Mouse (Mus musculus) bone marrow macrophage, adult 2 months (primary cell): Measurements from ENCODE around the gene Lmtk3. TPM values are rescaled to one million over a fixed set of nuclear protein-coding genes. Genes with fewer than 3 reads are reported as not detected.

ENCODE experiments used
- H3K27ac ChIP-seq: 2 replicates; pipeline ENCODE4 v1.5.1; 2012; ENCODE audit warnings: low read depth, low read length; ENCODE audit not compliant: insufficient read depth
- H3K4me1 ChIP-seq: 2 replicates; pipeline ENCODE4 v1.6.1; 2012; ENCODE audit warnings: low read length; ENCODE audit not compliant: control insufficient read depth, insufficient read depth
- H3K4me3 ChIP-seq: 2 replicates; pipeline ENCODE4 v1.5.1; 2012; ENCODE audit warnings: mild to moderate bottlenecking, low read length, moderate library complexity; ENCODE audit not compliant: insufficient read depth
- CTCF ChIP-seq: IDR thresholded peaks from 2 replicates; pipeline ENCODE4 v1.5.1; 2012; ENCODE audit warnings: low read depth, mild to moderate bottlenecking, low read length, moderate library complexity
- POLR2A ChIP-seq: IDR thresholded peaks from 2 replicates; pipeline ENCODE4 v1.6.1; 2012; ENCODE audit warnings: mild to moderate bottlenecking, low read depth, low read length, borderline replicate concordance
- polyA plus RNA-seq: library from polyadenylated mRNA; stranded (reverse); fragments of >200 nt; gene quantifications from 2 replicates; pipeline ENCODE4 v1.2.4, GENCODE M21; 2012; ENCODE audit not compliant: missing spikeins, insufficient read depth, insufficient read length

The Lmtk3 gene
- polyA plus RNA-seq, 1 experiment = not detected

DNA sequence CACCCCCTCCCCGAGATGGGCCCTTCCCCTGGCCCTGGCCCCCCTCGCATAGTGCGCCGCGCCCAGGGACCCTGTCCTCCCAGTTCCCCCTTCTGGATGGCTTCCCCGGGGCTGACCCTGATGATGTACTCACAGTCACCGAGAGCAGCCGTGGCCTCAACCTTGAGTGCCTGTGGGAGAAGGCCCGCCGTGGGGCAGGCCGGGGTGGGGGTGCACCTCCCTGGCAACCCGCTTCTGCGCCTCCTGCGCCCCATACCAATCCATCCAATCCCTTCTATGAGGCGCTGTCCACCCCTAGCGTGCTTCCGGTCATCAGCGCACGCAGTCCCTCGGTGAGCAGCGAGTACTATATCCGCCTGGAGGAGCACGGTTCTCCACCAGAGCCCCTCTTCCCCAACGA lies 9.7 kb downstream of the Lmtk3 start:
- TF ChIP-seq CTCF (no peak), POLR2A (no peak)
- H3K27ac ChIP-seq = no peak overlapping the region
- no peak overlapping the region for H3K4me3 ChIP-seq
- peaks cover 5% of the 10 kb centered on the region for H3K4me1 ChIP-seq

DNA sequence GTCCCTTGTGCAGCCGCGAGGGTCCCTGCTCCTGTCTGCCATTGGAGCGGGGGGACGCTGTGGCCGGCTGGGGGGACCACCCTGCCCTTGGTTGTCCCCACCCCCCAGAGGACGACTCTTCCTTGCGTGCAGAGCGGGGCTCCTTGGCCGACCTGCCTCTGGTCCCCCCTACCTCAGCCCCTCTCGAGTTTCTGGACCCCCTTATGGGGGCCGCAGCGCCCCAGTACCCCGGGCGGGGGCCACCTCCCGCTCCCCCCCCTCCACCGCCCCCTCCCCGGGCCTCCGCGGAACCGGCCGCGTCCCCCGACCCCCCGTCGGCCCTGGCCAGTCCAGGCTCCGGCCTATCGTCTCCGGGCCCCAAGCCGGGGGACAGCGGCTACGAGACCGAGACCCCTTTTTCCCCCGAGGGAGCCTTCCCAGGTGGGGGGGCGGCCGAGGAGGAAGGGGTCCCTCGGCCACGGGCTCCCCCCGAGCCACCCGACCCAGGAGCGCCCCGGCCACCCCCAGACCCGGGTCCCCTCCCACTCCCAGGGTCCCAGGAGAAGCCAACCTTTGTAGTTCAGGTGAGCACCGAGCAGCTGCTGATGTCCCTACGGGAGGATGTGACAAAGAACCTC lies 10.5 kb downstream of the Lmtk3 start:
- no peak overlapping the region for H3K4me3 ChIP-seq
- H3K4me1 ChIP-seq = peaks cover 5% of the 10 kb centered on the region
- no peak overlapping the region for H3K27ac ChIP-seq
- TF ChIP-seq POLR2A = no peak
- no peak for TF ChIP-seq CTCF

DNA sequence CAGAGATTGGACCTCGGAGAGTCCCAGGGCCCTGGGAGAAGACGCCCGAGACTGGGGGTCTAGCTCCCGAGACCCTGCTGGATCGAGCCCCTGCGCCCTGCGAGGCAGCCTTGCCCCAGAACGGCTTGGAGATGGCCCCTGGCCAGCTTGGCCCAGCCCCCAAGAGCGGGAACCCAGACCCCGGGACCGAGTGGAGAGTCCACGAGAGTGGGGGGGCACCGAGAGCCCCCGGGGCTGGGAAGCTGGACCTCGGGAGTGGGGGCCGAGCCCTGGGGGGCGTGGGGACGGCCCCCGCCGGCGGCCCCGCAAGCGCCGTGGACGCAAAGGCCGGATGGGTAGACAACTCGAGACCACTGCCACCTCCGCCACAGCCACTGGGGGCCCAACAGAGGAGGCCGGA lies 11.4 kb downstream of the Lmtk3 start:
- H3K4me1 ChIP-seq = peaks cover 5% of the 10 kb centered on the region
- TF ChIP-seq CTCF (no peak), POLR2A (no peak)
- H3K4me3 ChIP-seq = no peak overlapping the region
- H3K27ac ChIP-seq = no peak overlapping the region

DNA sequence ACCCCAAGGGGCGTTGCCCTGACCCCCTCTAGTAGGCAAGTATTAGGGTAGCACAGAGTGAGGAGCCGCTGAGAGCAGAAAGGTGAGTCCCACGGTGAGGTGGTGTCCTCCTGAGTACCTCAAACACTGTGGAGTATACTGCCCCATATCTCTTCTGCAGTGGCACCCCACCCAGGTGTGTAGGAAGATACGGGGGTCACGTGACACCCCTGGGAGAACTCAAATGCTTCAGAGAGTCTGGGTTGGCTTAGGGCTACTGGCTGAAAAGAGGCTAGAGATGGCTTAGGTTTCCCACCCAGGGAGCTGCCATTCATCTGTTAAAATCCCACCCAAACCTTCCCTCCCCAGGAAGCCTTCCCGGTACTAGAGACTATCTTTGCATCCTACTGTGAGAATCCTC lies 13.4 kb downstream of the Lmtk3 start:
- TF ChIP-seq CTCF (no peak), POLR2A (no peak)
- no peak overlapping the region for H3K27ac ChIP-seq
- H3K4me1 ChIP-seq = peaks cover under 1% of the 10 kb centered on the region; the same call in 1 of the 2 replicates
- no peak overlapping the region for H3K4me3 ChIP-seq

DNA sequence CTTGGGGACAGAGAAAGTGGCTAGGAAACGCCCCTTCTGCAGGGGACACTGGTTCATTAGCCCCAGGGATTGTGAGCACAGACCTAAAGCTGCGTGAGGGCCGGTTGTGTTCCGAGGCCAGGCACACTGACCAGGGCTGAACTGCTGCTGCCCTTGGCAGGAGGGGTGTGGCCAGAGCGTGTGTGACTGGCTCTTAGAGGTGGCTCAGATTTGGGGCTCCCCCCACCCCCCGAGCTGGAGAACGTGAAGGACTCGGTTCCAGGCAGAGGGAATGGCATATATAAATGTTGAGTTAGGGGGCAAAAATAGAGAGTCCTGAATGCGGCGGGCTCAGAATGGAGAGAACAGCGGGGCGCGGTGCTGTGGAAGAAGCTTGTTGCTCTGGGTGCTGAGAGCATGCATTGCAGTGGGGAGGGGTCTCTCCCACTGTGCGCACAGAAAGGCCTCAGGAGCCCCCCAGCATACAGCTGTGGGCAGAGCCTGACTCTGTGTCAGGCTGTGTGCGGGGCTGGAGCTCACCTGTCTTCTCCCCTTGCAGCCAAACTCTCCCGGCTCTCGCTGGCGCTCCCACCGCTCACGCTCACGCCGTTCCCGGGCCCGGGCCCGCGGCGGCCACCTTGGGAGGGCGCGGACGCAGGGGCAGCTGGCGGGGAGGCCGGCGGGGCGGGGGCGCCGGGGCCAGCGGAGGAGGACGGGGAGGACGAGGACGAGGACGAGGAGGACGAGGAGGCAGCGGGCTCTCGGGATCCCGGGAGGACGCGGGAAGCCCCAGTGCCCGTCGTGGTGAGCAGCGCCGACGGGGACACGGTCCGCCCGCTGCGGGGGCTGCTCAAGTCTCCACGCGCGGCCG lies 14.3 kb downstream of the Lmtk3 start:
- Histone ChIP-seq H3K27ac (no peak overlapping the region), H3K4me3 (peak overlapping the region; percentile 58), H3K4me1 (no peaks in the 10 kb centered on the region)
- TF ChIP-seq CTCF = no peak
- no peak for TF ChIP-seq POLR2A

DNA sequence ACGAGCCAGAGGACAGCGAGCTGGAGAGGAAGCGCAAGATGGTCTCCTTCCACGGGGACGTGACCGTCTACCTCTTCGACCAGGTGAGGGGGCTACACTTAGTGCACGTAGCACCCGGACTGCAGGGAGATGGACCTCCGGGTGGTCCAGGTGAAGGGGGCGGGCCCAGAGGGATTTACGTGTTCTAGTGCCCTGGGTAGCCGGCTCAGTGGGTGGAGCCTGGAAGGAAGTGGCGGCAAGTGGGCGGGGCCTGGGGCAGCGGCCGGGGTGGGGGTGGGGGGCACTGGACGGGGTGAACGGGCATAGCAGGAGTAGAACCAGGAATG lies 14.9 kb downstream of the Lmtk3 start:
- no peaks in the 10 kb centered on the region for H3K4me1 ChIP-seq
- H3K27ac ChIP-seq = no peak overlapping the region

DNA sequence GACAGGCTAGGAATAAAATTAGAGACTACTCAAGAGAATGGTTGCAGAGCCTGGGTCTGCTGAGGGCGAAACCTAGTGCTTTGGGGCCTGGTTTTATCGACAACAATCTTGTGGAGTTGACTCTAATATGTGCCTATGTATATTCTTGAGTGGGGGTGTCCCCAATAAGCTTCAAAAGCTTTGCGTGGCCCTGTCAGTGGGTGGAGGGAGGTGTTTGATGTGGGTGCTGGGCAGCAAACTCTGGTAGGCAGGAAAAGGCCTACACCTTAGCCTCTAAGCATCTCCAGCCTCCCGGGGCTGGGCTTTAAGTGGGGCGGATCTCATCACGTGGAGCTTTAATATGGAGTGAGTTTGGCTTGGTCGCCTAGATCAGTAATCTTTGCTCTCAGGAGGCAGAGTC lies 15.4 kb downstream of the Lmtk3 start:
- Histone ChIP-seq H3K27ac (no peak overlapping the region), H3K4me3 (no peak overlapping the region), H3K4me1 (no peaks in the 10 kb centered on the region)
- TF ChIP-seq CTCF (no peak), POLR2A (no peak)

More for the DNA sequence above, 14.9 kb downstream of the Lmtk3 start:
- TF ChIP-seq CTCF (no peak), POLR2A (no peak)
- H3K4me3 ChIP-seq = peak overlapping the region; percentile 58

DNA sequence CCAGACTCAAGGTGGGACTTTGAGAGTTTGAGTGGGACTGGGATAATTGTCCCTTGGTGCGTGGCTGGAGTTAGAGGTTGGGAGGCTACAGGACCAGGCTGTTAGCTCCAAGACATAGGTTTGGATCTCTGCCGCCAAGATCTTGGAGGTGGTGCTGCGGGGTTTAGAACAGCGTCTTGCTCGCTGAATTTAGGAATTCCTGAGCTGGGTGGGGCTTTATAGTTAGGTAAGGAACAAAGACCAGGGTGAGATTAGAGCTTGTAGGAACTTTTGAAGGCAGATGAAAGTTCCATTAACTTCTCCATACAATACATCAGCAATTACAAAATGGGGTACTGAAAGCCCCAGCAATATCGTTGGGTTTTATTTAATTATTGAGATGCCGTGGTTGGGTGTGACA lies 16.5 kb downstream of the Lmtk3 start:
- Histone ChIP-seq H3K4me1 (no peaks in the 10 kb centered on the region), H3K27ac (no peak overlapping the region), H3K4me3 (no peak overlapping the region)
- no peak for TF ChIP-seq POLR2A
- no peak for TF ChIP-seq CTCF

DNA sequence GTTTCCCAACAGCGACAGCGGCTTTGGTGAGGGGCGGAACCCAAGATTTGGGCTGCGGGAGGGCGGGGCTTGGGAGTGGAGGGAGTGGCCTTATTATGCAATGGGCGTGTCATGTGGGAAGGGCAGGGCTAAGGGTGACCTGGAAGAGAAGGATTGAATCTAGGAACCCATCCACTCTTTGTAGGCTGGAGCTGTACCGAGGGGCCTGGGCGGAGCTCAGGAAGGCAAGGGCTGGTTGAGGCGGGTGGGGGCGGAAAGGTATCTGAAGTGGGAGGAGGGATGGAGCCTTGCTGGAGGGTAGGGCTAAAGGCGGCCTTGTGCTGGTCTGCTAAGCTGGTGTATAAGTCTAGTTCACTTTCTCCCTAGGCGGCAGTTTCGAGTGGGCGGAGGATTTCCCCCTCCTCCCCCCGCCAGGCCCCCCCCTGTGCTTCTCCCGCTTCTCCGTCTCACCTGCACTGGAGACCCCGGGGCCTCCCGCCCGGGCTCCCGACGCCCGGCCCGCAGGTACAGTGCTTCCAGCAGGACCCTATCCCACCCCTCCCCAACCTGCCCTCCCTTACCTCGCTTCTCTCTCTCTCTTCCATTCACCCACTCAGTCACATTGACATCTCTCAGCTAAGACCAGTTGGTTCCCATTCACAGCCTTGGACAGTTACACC lies 17.1 kb downstream of the Lmtk3 start:
- no peak for TF ChIP-seq CTCF
- TF ChIP-seq POLR2A = no peak
- H3K4me3 ChIP-seq = peak overlapping the region; percentile 54

DNA sequence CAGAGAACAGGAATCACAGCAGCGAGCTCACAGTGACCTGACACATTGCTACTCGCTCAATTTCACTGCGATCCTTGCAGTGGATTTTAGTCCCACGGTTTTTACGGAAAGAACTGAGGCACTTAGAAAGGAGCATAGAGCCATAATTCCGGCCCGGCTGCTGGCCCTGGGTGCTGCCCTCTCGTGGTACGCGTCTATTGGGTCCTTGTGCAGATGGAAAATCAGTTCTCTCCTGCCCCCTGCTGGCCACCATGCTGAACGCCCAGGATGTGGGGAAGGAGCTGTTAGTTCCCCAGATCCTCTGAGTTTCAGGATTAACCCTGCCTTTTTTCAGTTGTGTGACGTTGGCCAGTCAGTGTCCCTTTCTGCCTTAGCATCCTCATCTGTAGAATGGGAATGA lies 17.8 kb downstream of the Lmtk3 start:
- Histone ChIP-seq H3K4me3 (peak overlapping the region; percentile 54), H3K4me1 (no peaks in the 10 kb centered on the region), H3K27ac (no peak overlapping the region)
- TF ChIP-seq POLR2A (no peak), CTCF (peak; percentile 100)

More for the DNA sequence above, 17.1 kb downstream of the Lmtk3 start:
- no peak overlapping the region for H3K27ac ChIP-seq
- no peaks in the 10 kb centered on the region for H3K4me1 ChIP-seq
